Mouse (Mus musculus): Measurements from ENCODE around the gene Katnal1. TPM values are rescaled to one million over a fixed set of nuclear protein-coding genes. Genes with fewer than 3 reads are reported as not detected.

The Katnal1 gene
- polyA plus RNA-seq, 1 experiment from 2014 or later = 40.7 TPM

GRCm38 (mm10) chr5:148939948-148940382 is 10.8 kb upstream of the Katnal1 start:
- no peak overlapping the region for H3K27ac ChIP-seq (ENCODE audit: low read length)
- no peaks in the 10 kb centered on the region for H3K36me3 ChIP-seq (ENCODE audit: control insufficient read depth, insufficient read depth, low read length)
- H3K4me2 ChIP-seq (ENCODE audit: low read length) = no peak overlapping the region
- no peak for ATAC-seq
- WGBS = 56% methylated on average over 11 of the region's 11 CpGs
- H3K27me3 ChIP-seq (ENCODE audit: control insufficient read depth, insufficient read depth, low read depth, low read length) = no peaks in the 10 kb centered on the region
- H3K9me3 ChIP-seq (replicated peaks; ENCODE audit: control insufficient read depth, low read length, poor library complexity, severe bottlenecking) = no peaks in the 10 kb centered on the region
- H3K4me3 ChIP-seq (ENCODE audit: low read depth, low read length) = no peak overlapping the region
- H3K4me1 ChIP-seq (ENCODE audit: control insufficient read depth, insufficient read depth, low read length) = no peaks in the 10 kb centered on the region
- H3K9ac ChIP-seq (ENCODE audit: low read depth, low read length) = no peak overlapping the region

- Histone ChIP-seq H3K36me3 (ENCODE audit: control insufficient read depth, insufficient read depth, low read length) (no peaks in the 10 kb centered on the region), H3K4me2 (ENCODE audit: low read length) (no peak overlapping the region), H3K27me3 (ENCODE audit: control insufficient read depth, insufficient read depth, low read depth, low read length) (no peaks in the 10 kb centered on the region), H3K4me3 (ENCODE audit: low read depth, low read length) (no peak overlapping the region), H3K27ac (ENCODE audit: low read length) (no peak overlapping the region), H3K4me1 (ENCODE audit: control insufficient read depth, insufficient read depth, low read length) (no peaks in the 10 kb centered on the region), H3K9me3 (replicated peaks; ENCODE audit: control insufficient read depth, low read length, poor library complexity, severe bottlenecking) (no peaks in the 10 kb centered on the region), H3K9ac (ENCODE audit: low read depth, low read length) (no peak overlapping the region)
- 86% methylated on average over 3 of the region's 3 CpGs for WGBS
- no peak for ATAC-seq
Observed at GRCm38 (mm10) chr5:148936516-148936951, 7.4 kb upstream of the Katnal1 start.

GRCm38 (mm10) chr5:148935871-148936270 is 6.8 kb upstream of the Katnal1 start:
- Histone ChIP-seq H3K9me3 (replicated peaks; ENCODE audit: control insufficient read depth, low read length, poor library complexity, severe bottlenecking) (no peaks in the 10 kb centered on the region), H3K27ac (ENCODE audit: low read length) (no peak overlapping the region), H3K9ac (ENCODE audit: low read depth, low read length) (no peak overlapping the region), H3K4me1 (ENCODE audit: control insufficient read depth, insufficient read depth, low read length) (no peaks in the 10 kb centered on the region), H3K4me2 (ENCODE audit: low read length) (no peak overlapping the region), H3K36me3 (ENCODE audit: control insufficient read depth, insufficient read depth, low read length) (no peaks in the 10 kb centered on the region), H3K27me3 (ENCODE audit: control insufficient read depth, insufficient read depth, low read depth, low read length) (no peaks in the 10 kb centered on the region), H3K4me3 (ENCODE audit: low read depth, low read length) (no peak overlapping the region)
- ATAC-seq = no peak
- WGBS = 89% methylated on average over 6 of the region's 6 CpGs

- no peaks in the 10 kb centered on the region for H3K27me3 ChIP-seq (ENCODE audit: control insufficient read depth, insufficient read depth, low read depth, low read length)
- 54% methylated on average over 7 of the region's 7 CpGs for WGBS
- no peaks in the 10 kb centered on the region for H3K9me3 ChIP-seq (replicated peaks; ENCODE audit: control insufficient read depth, low read length, poor library complexity, severe bottlenecking)
- no peak overlapping the region for H3K9ac ChIP-seq (ENCODE audit: low read depth, low read length)
- no peaks in the 10 kb centered on the region for H3K4me1 ChIP-seq (ENCODE audit: control insufficient read depth, insufficient read depth, low read length)
- no peak overlapping the region for H3K27ac ChIP-seq (ENCODE audit: low read length)
- ATAC-seq = no peak
- H3K4me3 ChIP-seq (ENCODE audit: low read depth, low read length) = no peak overlapping the region
- H3K4me2 ChIP-seq (ENCODE audit: low read length) = no peak overlapping the region
- no peaks in the 10 kb centered on the region for H3K36me3 ChIP-seq (ENCODE audit: control insufficient read depth, insufficient read depth, low read length)
Observed at GRCm38 (mm10) chr5:148935071-148935821, 6.1 kb upstream of the Katnal1 start.

- no peak overlapping the region for H3K4me2 ChIP-seq (ENCODE audit: low read length)
- H3K4me3 ChIP-seq (ENCODE audit: low read depth, low read length) = no peak overlapping the region
- no peaks in the 10 kb centered on the region for H3K36me3 ChIP-seq (ENCODE audit: control insufficient read depth, insufficient read depth, low read length)
- H3K4me1 ChIP-seq (ENCODE audit: control insufficient read depth, insufficient read depth, low read length) = no peaks in the 10 kb centered on the region
- no peaks in the 10 kb centered on the region for H3K27me3 ChIP-seq (ENCODE audit: control insufficient read depth, insufficient read depth, low read depth, low read length)
- no peak for ATAC-seq
- no peaks in the 10 kb centered on the region for H3K9me3 ChIP-seq (replicated peaks; ENCODE audit: control insufficient read depth, low read length, poor library complexity, severe bottlenecking)
- 64% methylated on average over 6 of the region's 6 CpGs for WGBS
- H3K9ac ChIP-seq (ENCODE audit: low read depth, low read length) = no peak overlapping the region
- H3K27ac ChIP-seq (ENCODE audit: low read length) = no peak overlapping the region
Observed at GRCm38 (mm10) chr5:148934457-148934856, 5.3 kb upstream of the Katnal1 start.

GRCm38 (mm10) chr5:148933767-148934166 is 4.6 kb upstream of the Katnal1 start:
- Histone ChIP-seq H3K4me3 (ENCODE audit: low read depth, low read length) (no peak overlapping the region), H3K4me2 (ENCODE audit: low read length) (no peak overlapping the region), H3K9ac (ENCODE audit: low read depth, low read length) (no peak overlapping the region), H3K27me3 (ENCODE audit: control insufficient read depth, insufficient read depth, low read depth, low read length) (no peaks in the 10 kb centered on the region), H3K9me3 (replicated peaks; ENCODE audit: control insufficient read depth, low read length, poor library complexity, severe bottlenecking) (no peaks in the 10 kb centered on the region), H3K36me3 (ENCODE audit: control insufficient read depth, insufficient read depth, low read length) (no peaks in the 10 kb centered on the region), H3K4me1 (ENCODE audit: control insufficient read depth, insufficient read depth, low read length) (0 out of 2 replicates have a peak, but pooled peaks cover 3% of the 10 kb centered on the region), H3K27ac (ENCODE audit: low read length) (no peak overlapping the region)
- ATAC-seq = no peak
- WGBS = 74% methylated on average over 8 of the region's 8 CpGs

- Histone ChIP-seq H3K4me1 (ENCODE audit: control insufficient read depth, insufficient read depth, low read length) (peaks cover 15% of the 10 kb centered on the region), H3K4me3 (ENCODE audit: low read depth, low read length) (no peak overlapping the region), H3K9me3 (replicated peaks; ENCODE audit: control insufficient read depth, low read length, poor library complexity, severe bottlenecking) (no peaks in the 10 kb centered on the region), H3K27ac (ENCODE audit: low read length) (no peak overlapping the region), H3K36me3 (ENCODE audit: control insufficient read depth, insufficient read depth, low read length) (no peaks in the 10 kb centered on the region), H3K27me3 (ENCODE audit: control insufficient read depth, insufficient read depth, low read depth, low read length) (no peaks in the 10 kb centered on the region), H3K9ac (ENCODE audit: low read depth, low read length) (no peak overlapping the region), H3K4me2 (ENCODE audit: low read length) (no peak overlapping the region)
- ATAC-seq = no peak
- WGBS = 92% methylated on average over 1 of the region's 1 CpGs
Observed at GRCm38 (mm10) chr5:148931301-148931700, 2.2 kb upstream of the Katnal1 start.

GRCm38 (mm10) chr5:148928382-148929115 is 571 bp downstream of the Katnal1 start:
- ATAC-seq = peak; percentile 99
- under 1% methylated on average over 67 of the region's 69 CpGs for WGBS
- H3K4me2 ChIP-seq (ENCODE audit: low read length) = peak overlapping the region; percentile 65

GRCm38 (mm10) chr5:148927717-148928223 is 1.4 kb downstream of the Katnal1 start:
- Histone ChIP-seq H3K4me2 (ENCODE audit: low read length) (peak overlapping the region; percentile 65), H3K27ac (ENCODE audit: low read length) (peak overlapping the region; percentile 99), H3K27me3 (ENCODE audit: control insufficient read depth, insufficient read depth, low read depth, low read length) (no peaks in the 10 kb centered on the region), H3K4me3 (ENCODE audit: low read depth, low read length) (peak overlapping the region; percentile 72), H3K9me3 (replicated peaks; ENCODE audit: control insufficient read depth, low read length, poor library complexity, severe bottlenecking) (no peaks in the 10 kb centered on the region), H3K9ac (ENCODE audit: low read depth, low read length) (peak overlapping the region; percentile 91), H3K4me1 (ENCODE audit: control insufficient read depth, insufficient read depth, low read length) (peaks cover 15% of the 10 kb centered on the region), H3K36me3 (ENCODE audit: control insufficient read depth, insufficient read depth, low read length) (no peaks in the 10 kb centered on the region)
- WGBS = 42% methylated on average over 5 of the region's 5 CpGs
- ATAC-seq = no peak

More at GRCm38 (mm10) chr5:148928382-148929115, 571 bp downstream of the Katnal1 start:
- Histone ChIP-seq H3K4me1 (ENCODE audit: control insufficient read depth, insufficient read depth, low read length) (peaks cover 15% of the 10 kb centered on the region), H3K9me3 (replicated peaks; ENCODE audit: control insufficient read depth, low read length, poor library complexity, severe bottlenecking) (no peaks in the 10 kb centered on the region), H3K27me3 (ENCODE audit: control insufficient read depth, insufficient read depth, low read depth, low read length) (no peaks in the 10 kb centered on the region), H3K36me3 (ENCODE audit: control insufficient read depth, insufficient read depth, low read length) (no peaks in the 10 kb centered on the region), H3K27ac (ENCODE audit: low read length) (peak overlapping the region; percentile 99), H3K4me3 (ENCODE audit: low read depth, low read length) (peak overlapping the region; percentile 72), H3K9ac (ENCODE audit: low read depth, low read length) (peak overlapping the region; percentile 91)
